Mouse (Mus musculus) fibroblast of lung, adult 2 months (primary cell): Measurements from ENCODE around the gene Tnfrsf8.
"Not testable (repeated sequence)": the region's sequence is repeated elsewhere in the genome, so short reads cannot be mapped to it uniquely, and the experiment has no call there.

Experiments used
- DNase-seq: peaks from one replicate; pipeline ENCODE4 v3.0.0-alpha.2; 2011; ENCODE audit warnings: low read depth

Gene Tnfrsf8

GRCm38 (mm10) chr4:145314836-145315467 lies at the start of gene Tnfrsf8:
Gene Tnfrsf8, minus strand, starts transcription at chr4:145315164.
- DNase-seq = no peak

- not testable (repeated sequence) for DNase-seq
These were observed 46.7 kb upstream of the Tnfrsf8 start for GRCm38 (mm10) chr4:145361635-145362034.

GRCm38 (mm10) chr4:145361065-145361464 lies 46.1 kb upstream of the Tnfrsf8 start:
- no peak for DNase-seq

- DNase-seq = no peak
These were observed 45.6 kb upstream of the Tnfrsf8 start for GRCm38 (mm10) chr4:145360567-145360966.

GRCm38 (mm10) chr4:145356234-145356633 lies 41.3 kb upstream of the Tnfrsf8 start:
- no peak for DNase-seq

- no peak for DNase-seq
These were observed 38.9 kb upstream of the Tnfrsf8 start for GRCm38 (mm10) chr4:145353855-145354254.

- DNase-seq = no peak
These were observed 30.0 kb upstream of the Tnfrsf8 start for GRCm38 (mm10) chr4:145344948-145345347.

GRCm38 (mm10) chr4:145341879-145342809 lies 27.2 kb upstream of the Tnfrsf8 start:
- DNase-seq = no peak

- DNase-seq = no peak
These were observed 23.2 kb upstream of the Tnfrsf8 start for GRCm38 (mm10) chr4:145337906-145338858.

- no peak for DNase-seq
These were observed 21.6 kb upstream of the Tnfrsf8 start for GRCm38 (mm10) chr4:145336587-145336986.

- no peak for DNase-seq
These were observed 21.1 kb upstream of the Tnfrsf8 start for GRCm38 (mm10) chr4:145336019-145336418.

GRCm38 (mm10) chr4:145323631-145324030 lies 8.7 kb upstream of the Tnfrsf8 start:
- no peak for DNase-seq

GRCm38 (mm10) chr4:145322995-145323627 lies 8.1 kb upstream of the Tnfrsf8 start:
- DNase-seq = no peak

- no peak for DNase-seq
These were observed 7.2 kb upstream of the Tnfrsf8 start for GRCm38 (mm10) chr4:145322211-145322610.

- DNase-seq = no peak
These were observed 5.7 kb upstream of the Tnfrsf8 start for GRCm38 (mm10) chr4:145320624-145321023.

- DNase-seq = no peak
These were observed 4.6 kb upstream of the Tnfrsf8 start for GRCm38 (mm10) chr4:145319274-145320226.

- no peak for DNase-seq
These were observed 1.7 kb upstream of the Tnfrsf8 start for GRCm38 (mm10) chr4:145316708-145317107.

- DNase-seq = no peak
These were observed 998 bp downstream of the Tnfrsf8 start for GRCm38 (mm10) chr4:145313966-145314365.

- DNase-seq = no peak
These were observed 1.7 kb downstream of the Tnfrsf8 start for GRCm38 (mm10) chr4:145313256-145313655.

- no peak for DNase-seq
These were observed 2.4 kb downstream of the Tnfrsf8 start for GRCm38 (mm10) chr4:145312530-145312929.
